Mouse (Mus musculus): ENCODE measurements around the gene Mbtd1. TPM values are rescaled to one million over a fixed set of nuclear protein-coding genes. Genes with fewer than 3 reads are reported as not detected.
"Not testable (repeated sequence)": the region's sequence is repeated elsewhere in the genome, so short reads cannot be mapped to it uniquely, and the experiment has no call there.

Gene Mbtd1
- polyA plus RNA-seq, 1 experiment from 2014 or later: 18.9 TPM

DNA sequence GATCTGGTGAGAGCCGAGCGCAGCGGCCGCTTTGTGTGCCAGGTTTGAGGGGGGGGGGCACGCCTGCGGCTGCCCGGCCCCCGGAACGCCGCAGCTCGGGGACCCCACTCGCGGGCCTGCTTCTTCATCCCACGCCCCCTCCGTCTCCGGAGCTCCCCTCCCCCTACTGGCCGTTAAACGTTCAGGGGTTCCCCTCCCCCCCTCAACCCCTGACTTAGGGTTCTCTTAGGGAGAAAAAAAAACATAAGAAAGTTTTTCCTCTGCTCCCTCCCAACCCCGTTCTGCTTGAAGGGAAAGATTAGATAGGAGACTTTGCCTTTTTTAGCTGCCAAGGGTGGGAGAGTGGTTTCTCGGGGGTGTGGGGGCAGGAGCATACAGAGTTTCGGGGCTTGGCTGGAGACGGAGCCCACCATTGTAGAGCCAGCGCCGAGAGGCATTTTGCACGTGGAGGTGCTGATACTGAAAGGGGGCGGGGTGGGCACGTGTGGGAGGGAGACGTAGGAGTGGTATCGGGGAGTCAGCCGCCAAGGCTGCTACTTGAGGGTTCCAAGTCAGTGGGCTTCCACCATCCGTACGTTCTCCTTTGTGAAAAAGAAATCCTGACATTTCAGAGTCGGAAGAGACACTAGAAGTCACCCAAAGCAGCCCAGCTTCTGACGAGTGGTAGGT is 893 bp downstream of the Mbtd1 start:
- Histone ChIP-seq H3K9ac (replicated peaks) (peak overlapping the region; percentile 90), H3K9me3 (replicated peaks) (no peaks in the 10 kb centered on the region), H3K4me1 (peaks cover 45% of the 10 kb centered on the region), H3K27ac (replicated peaks) (peak overlapping the region; percentile 98), H3K27me3 (replicated peaks) (no peaks in the 10 kb centered on the region), H3K4me3 (replicated peaks) (peak overlapping the region; percentile 99), H3K36me3 (no peaks in the 10 kb centered on the region; the same call in 1 of the 2 replicates), H3K4me2 (peak overlapping the region; percentile 95)
- under 1% methylated on average over 31 of the region's 34 CpGs for WGBS
- no peak for ATAC-seq (ENCODE audit: low FRiP score)

DNA sequence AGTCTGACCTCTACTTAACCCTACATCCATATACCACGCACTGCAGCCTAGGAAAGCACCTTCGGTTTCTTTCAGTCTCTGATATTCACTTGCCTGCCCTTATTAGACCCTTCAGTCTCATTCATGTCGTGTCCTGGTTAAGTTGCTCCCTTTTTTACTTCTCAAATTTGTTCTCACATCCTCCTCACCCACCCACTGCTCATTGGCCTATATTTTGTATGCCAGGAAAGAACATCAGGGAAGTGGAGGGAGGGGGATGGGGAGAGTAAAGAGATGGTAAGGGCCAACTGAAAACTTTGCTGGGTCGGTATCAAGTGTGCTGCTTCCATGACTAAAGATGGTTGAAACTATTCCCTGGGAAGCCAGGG is 1.4 kb downstream of the Mbtd1 start:
- ATAC-seq (ENCODE audit: low FRiP score): no peak
- Histone ChIP-seq H3K36me3 (peaks cover under 1% of the 10 kb centered on the region; the same call in 1 of the 2 replicates), H3K9ac (replicated peaks) (peak overlapping the region; percentile 90), H3K9me3 (replicated peaks) (no peaks in the 10 kb centered on the region), H3K4me3 (replicated peaks) (peak overlapping the region; percentile 99), H3K4me1 (peaks cover 45% of the 10 kb centered on the region), H3K27ac (replicated peaks) (peak overlapping the region; percentile 98; the same call in 1 of the 2 replicates), H3K4me2 (peak overlapping the region; percentile 95), H3K27me3 (replicated peaks) (no peaks in the 10 kb centered on the region)
- 3% methylated on average over 4 of the region's 4 CpGs for WGBS

DNA sequence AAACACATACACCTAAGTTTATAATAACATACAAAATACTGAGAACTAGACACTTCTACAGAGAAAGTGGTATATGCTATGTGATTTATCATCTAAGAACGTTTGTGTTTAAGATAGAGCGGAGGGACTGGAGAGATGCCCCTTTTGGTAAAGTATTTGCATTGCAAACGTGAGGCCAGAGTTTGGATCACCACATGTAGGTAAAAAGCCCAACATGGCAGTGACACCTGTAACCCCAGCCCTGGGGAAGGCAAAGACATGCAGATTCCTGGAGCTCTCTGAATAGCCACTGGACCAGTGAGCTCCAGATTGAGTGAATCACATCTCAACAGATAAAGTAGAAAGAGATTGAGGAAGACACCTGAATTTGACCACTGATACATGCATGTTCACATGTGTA is 12.1 kb downstream of the Mbtd1 start:
- Histone ChIP-seq H3K9me3 (replicated peaks) (no peaks in the 10 kb centered on the region), H3K4me2 (no peak overlapping the region), H3K4me3 (replicated peaks) (no peak overlapping the region), H3K36me3 (peaks cover 4% of the 10 kb centered on the region; the same call in 1 of the 2 replicates), H3K27me3 (replicated peaks) (no peaks in the 10 kb centered on the region), H3K27ac (replicated peaks) (no peak overlapping the region), H3K9ac (replicated peaks) (no peak overlapping the region), H3K4me1 (no peaks in the 10 kb centered on the region)
- 87% methylated on average over 3 of the region's 3 CpGs for WGBS
- ATAC-seq (ENCODE audit: low FRiP score): no peak

DNA sequence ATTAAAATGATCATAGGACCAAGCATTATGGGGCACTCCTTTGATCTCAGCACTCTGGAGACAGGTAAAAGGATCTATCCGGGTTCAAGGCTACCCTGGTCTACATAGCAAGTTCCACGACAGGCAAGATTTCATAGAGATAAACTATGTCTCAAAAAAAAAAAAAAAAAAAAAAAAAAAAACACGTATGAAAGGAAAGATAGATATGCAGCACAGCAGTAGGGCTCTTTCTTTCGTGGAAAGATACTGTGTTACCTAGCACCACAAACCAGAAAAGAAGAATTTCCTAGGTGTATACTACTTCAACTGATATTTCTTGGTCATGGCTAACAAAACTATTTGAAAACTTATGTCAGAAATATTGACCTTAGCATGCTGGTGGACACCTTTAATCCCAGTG is 21.2 kb downstream of the Mbtd1 start:
- Histone ChIP-seq H3K27me3 (replicated peaks) (no peaks in the 10 kb centered on the region), H3K27ac (replicated peaks) (no peak overlapping the region), H3K4me1 (no peaks in the 10 kb centered on the region), H3K4me3 (replicated peaks) (no peak overlapping the region), H3K4me2 (no peak overlapping the region), H3K9ac (replicated peaks) (no peak overlapping the region), H3K36me3 (peaks cover 42% of the 10 kb centered on the region), H3K9me3 (replicated peaks) (no peaks in the 10 kb centered on the region)
- 96% methylated on average over 4 of the region's 4 CpGs for WGBS
- ATAC-seq (ENCODE audit: low FRiP score): no peak

DNA sequence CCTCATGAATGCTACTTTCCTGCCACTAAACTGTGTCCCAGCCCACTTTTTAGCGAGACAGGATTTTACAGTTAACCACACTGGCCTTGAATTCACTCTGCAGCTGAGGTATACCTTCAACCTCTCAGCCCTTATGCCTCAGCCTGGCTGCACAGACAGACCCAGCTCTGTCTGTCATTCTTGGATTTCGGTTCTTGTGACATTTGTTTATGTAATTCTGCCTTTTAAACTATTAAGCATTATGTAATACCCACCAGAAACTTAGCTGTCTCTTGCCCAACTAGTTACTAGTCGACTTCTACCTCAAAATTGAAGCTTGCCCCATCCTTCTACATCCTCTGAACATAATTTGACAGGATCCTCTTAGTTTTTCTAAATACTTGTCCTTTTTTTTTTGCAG is 22.2 kb downstream of the Mbtd1 start:
- Histone ChIP-seq H3K27ac (replicated peaks) (no peak overlapping the region), H3K36me3 (peaks cover 45% of the 10 kb centered on the region), H3K9me3 (replicated peaks) (no peaks in the 10 kb centered on the region), H3K9ac (replicated peaks) (no peak overlapping the region), H3K4me2 (no peak overlapping the region), H3K4me1 (no peaks in the 10 kb centered on the region), H3K27me3 (replicated peaks) (no peaks in the 10 kb centered on the region), H3K4me3 (replicated peaks) (no peak overlapping the region)
- 94% methylated on average over 3 of the region's 3 CpGs for WGBS
- no peak for ATAC-seq (ENCODE audit: low FRiP score)

DNA sequence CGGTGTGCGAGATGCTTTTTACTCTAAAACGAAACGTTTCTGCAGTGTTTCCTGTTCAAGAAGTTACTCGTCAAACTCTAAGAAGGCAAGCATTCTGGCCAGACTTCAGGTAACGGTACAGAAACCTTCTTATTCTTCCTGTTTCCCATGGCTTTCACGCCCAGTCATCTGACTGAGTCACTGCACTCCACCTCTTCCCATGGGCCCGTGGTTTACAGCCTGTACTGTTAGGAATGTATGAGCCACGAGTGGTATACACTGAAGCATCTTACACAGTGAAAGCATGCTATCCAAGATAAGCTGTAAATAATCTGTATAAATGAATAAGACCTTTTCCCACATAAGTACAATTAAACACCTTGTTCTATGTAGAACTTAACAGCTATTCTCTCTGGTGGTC is 23.2 kb downstream of the Mbtd1 start:
- Histone ChIP-seq H3K4me3 (replicated peaks) (no peak overlapping the region), H3K9me3 (replicated peaks) (no peaks in the 10 kb centered on the region), H3K36me3 (peaks cover 51% of the 10 kb centered on the region), H3K4me1 (no peaks in the 10 kb centered on the region), H3K9ac (replicated peaks) (no peak overlapping the region), H3K27ac (replicated peaks) (no peak overlapping the region), H3K4me2 (no peak overlapping the region), H3K27me3 (replicated peaks) (no peaks in the 10 kb centered on the region)
- WGBS: 90% methylated on average over 9 of the region's 9 CpGs
- ATAC-seq (ENCODE audit: low FRiP score): no peak

DNA sequence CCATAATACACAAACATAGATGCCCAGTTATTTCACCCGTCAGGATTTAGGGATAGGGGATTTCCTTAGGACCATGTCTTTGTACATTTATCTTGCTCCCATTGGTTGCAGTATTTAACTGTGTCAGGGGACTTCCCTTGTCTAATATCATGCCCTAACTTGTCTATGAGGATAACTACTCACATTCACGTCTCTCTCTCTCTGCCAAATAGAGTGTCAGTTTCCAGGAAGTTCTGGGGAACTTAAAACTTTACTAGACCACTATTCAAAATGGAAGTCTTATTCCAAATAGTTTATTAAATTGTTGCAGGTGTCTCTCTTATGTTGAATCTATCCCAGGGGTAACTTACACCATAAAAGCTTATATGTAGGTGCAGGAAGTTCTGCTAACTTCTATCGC is 26.0 kb downstream of the Mbtd1 start:
- Histone ChIP-seq H3K4me2 (no peak overlapping the region), H3K27me3 (replicated peaks) (no peaks in the 10 kb centered on the region), H3K36me3 (peaks cover 58% of the 10 kb centered on the region), H3K27ac (replicated peaks) (no peak overlapping the region), H3K4me1 (no peaks in the 10 kb centered on the region), H3K4me3 (replicated peaks) (no peak overlapping the region), H3K9ac (replicated peaks) (no peak overlapping the region), H3K9me3 (replicated peaks) (no peaks in the 10 kb centered on the region)
- no peak for ATAC-seq (ENCODE audit: low FRiP score)
- 91% methylated on average over 3 of the region's 3 CpGs for WGBS

DNA sequence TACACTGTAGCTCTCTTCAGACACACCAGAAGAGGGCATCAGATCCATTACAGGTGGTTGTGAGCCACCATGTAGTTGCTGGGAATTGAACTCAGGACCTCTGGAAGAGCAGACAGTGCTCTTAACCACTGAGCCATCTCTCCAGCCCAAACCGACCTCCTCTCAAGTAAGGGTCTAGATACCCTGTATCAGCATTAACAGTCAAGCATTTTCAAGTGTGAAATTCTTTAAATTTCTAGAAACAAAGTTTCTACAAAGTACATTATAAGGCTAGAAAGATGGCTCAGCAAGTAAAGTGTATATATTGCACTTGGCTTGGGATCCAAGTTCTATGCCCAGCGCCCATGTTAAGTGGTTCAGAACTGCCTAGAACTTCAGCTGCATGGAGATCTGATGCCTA is 29.4 kb downstream of the Mbtd1 start:
- peaks cover 67% of the 10 kb centered on the region for H3K36me3 ChIP-seq
- not testable (repeated sequence) for H3K4me1 ChIP-seq; H3K9ac ChIP-seq (replicated peaks); ATAC-seq (ENCODE audit: low FRiP score); H3K4me2 ChIP-seq; H3K4me3 ChIP-seq (replicated peaks); H3K9me3 ChIP-seq (replicated peaks); H3K27ac ChIP-seq (replicated peaks); H3K27me3 ChIP-seq (replicated peaks)
- WGBS: 95% methylated on average over 2 of the region's 2 CpGs

DNA sequence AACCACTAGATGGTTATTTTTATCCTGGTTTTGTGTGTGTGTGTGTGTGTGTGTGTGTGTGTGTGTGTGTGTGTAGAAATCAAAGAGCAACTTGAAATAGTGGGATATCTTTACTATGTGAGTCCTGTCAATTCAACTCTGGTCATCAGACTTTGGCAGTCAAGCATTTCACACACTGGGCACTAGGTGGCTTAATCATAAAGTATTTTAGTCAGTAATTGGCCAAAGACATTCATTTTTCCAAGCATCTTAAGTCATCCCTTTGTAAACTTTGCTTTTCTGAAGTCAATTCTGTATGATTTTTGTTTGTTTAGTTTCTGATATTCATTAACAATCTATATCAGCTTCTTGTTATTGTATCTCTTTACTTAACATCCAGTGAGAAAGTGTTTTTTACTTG is 43.5 kb downstream of the Mbtd1 start:
- no peak overlapping the region for H3K4me2 ChIP-seq
- no peaks in the 10 kb centered on the region for H3K9me3 ChIP-seq (replicated peaks)
- H3K4me1 ChIP-seq: no peaks in the 10 kb centered on the region
- no peak overlapping the region for H3K4me3 ChIP-seq (replicated peaks)
- H3K9ac ChIP-seq (replicated peaks): no peak overlapping the region
- H3K27ac ChIP-seq (replicated peaks): no peak overlapping the region
- H3K36me3 ChIP-seq: peaks cover 66% of the 10 kb centered on the region
- H3K27me3 ChIP-seq (replicated peaks): no peaks in the 10 kb centered on the region
- ATAC-seq (ENCODE audit: low FRiP score): no peak

DNA sequence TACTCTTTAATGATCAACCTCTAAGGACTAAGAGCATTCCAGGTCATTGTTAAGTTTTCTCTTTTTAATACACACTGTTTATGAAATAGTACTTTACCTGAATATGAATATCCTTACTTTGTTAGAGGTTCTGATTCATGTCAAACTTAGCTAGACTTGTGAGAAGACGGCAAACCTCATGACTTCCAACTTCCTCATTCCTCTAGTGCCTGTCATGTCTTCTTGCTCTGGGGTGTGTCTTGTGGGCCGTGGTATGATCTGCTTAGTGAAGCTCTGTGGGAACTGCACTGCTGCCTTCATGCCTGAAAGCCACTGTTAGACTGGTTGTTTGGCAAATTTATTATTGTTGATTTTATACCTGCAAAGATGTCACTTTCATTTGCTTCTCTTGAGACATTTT is 55.3 kb downstream of the Mbtd1 start:
- no peak for ATAC-seq (ENCODE audit: low FRiP score)
- Histone ChIP-seq H3K27ac (replicated peaks) (no peak overlapping the region), H3K36me3 (peaks cover 29% of the 10 kb centered on the region), H3K27me3 (replicated peaks) (no peaks in the 10 kb centered on the region), H3K9ac (replicated peaks) (no peak overlapping the region), H3K4me2 (no peak overlapping the region), H3K4me1 (no peaks in the 10 kb centered on the region), H3K9me3 (replicated peaks) (no peaks in the 10 kb centered on the region), H3K4me3 (replicated peaks) (no peak overlapping the region)
- 84% methylated on average over 2 of the region's 2 CpGs for WGBS

DNA sequence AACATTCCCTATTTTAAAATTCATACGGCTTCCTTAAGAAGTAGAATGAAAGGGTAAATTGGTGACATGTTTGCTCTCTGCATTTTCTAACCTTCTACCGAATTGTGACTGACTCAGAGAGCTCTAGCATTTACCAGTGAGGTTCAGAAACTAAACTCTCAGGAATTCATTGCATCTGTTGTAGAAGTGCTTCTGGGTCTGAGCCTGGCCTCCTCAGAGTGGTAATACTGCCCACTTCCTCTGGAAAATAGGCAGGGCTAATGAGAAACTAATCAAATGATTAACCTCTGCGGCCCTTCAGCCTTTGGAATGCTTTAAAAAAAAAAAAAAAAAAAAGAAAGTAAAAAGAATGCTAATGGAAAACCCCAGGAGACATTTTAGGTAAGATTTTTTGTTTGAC is 59.3 kb downstream of the Mbtd1 start:
- Histone ChIP-seq H3K9ac (replicated peaks) (no peak overlapping the region), H3K4me3 (replicated peaks) (no peak overlapping the region), H3K4me1 (no peaks in the 10 kb centered on the region), H3K27me3 (replicated peaks) (no peaks in the 10 kb centered on the region), H3K36me3 (peaks cover 26% of the 10 kb centered on the region), H3K9me3 (replicated peaks) (no peaks in the 10 kb centered on the region), H3K4me2 (no peak overlapping the region), H3K27ac (replicated peaks) (no peak overlapping the region)
- WGBS: 73% methylated on average over 3 of the region's 3 CpGs
- ATAC-seq (ENCODE audit: low FRiP score): no peak

DNA sequence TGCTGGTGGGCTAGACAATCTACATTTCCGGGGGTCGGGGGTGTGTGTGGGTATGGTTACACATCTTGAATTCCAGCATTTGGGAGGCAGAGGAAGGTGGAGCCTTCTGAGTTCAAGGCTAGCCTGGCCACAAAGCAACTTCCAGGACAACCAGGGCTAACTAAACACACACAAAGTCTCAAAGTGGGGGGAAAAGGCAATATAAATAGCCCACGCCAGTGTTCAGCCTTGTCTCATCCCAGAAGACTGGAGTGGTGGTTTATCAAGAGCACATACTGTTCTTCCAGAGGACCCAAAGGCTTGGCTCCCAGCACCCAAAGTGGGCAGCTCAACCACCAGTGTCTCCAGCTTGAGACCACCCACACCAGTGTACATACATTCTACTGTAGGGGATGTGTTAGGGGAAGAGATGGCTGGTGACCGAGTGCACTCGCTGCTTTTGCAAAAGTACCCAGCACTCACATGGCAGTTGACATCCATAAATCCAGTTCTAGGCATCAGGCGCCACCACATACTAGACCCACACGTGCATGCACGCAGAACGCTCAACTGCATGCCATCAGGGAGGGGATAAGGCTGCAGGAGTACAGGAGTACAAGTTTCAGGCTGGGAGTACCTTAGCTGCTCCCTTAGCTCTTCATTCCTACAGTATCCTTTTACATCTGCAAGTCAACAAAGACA is 63.4 kb downstream of the Mbtd1 start:
- no peaks in the 10 kb centered on the region for H3K9me3 ChIP-seq (replicated peaks)
- H3K27ac ChIP-seq (replicated peaks): no peak overlapping the region
- no peaks in the 10 kb centered on the region for H3K27me3 ChIP-seq (replicated peaks)
- no peak overlapping the region for H3K4me2 ChIP-seq
- peaks cover 40% of the 10 kb centered on the region for H3K36me3 ChIP-seq
- no peak overlapping the region for H3K9ac ChIP-seq (replicated peaks)
- no peak overlapping the region for H3K4me3 ChIP-seq (replicated peaks)
- H3K4me1 ChIP-seq: peaks cover 20% of the 10 kb centered on the region
- no peak for ATAC-seq (ENCODE audit: low FRiP score)
- 91% methylated on average over 9 of the region's 9 CpGs for WGBS
